Mouse (Mus musculus) midbrain, embryonic 11.5 days (tissue): ENCODE measurements around the gene Kantr. TPM values are rescaled to one million over a fixed set of nuclear protein-coding genes. Genes with fewer than 3 reads are reported as not detected.

Experiments
- ATAC-seq: fragments of 200-750 bp; cut with Nextera tagmentation; 2 replicates; pipeline ENCODE4 v1.8.0; 2017; ENCODE audit warnings: moderate TSS enrichment, moderate library complexity; ENCODE audit not compliant: low FRiP score
- DNase-seq: peaks from one replicate; pipeline ENCODE4 v3.0.0; 2015; ENCODE audit warnings: low spot score; ENCODE audit errors: missing footprints
- H3K27ac ChIP-seq: fragments of 300-500 bp; sonication (generic); 2 replicates; pipeline ENCODE4 v1.5.1; 2014; ENCODE audit warnings: low read depth, low read length
- H3K27me3 ChIP-seq: fragments of 300-500 bp; sonication (generic); 2 replicates; pipeline ENCODE4 v1.6.1; 2014; ENCODE audit warnings: mild to moderate bottlenecking, low read length, moderate library complexity, mixed read lengths; ENCODE audit not compliant: control insufficient read depth, insufficient read depth
- H3K36me3 ChIP-seq: fragments of 300-500 bp; sonication (generic); 2 replicates; pipeline ENCODE4 v1.6.1; 2014; ENCODE audit warnings: mild to moderate bottlenecking, low read length, moderate library complexity, mixed read lengths; ENCODE audit not compliant: control insufficient read depth, insufficient read depth
- H3K4me1 ChIP-seq: fragments of 300-500 bp; sonication (generic); 2 replicates; pipeline ENCODE4 v1.6.1; 2014; ENCODE audit warnings: low read length; ENCODE audit not compliant: control insufficient read depth, insufficient read depth
- H3K4me2 ChIP-seq: fragments of 300-500 bp; sonication (generic); 2 replicates; pipeline ENCODE4 v1.6.1; 2014; ENCODE audit warnings: mild to moderate bottlenecking, moderate library complexity
- H3K4me3 ChIP-seq: fragments of 300-500 bp; sonication (generic); 2 replicates; pipeline ENCODE4 v1.5.1; 2014; ENCODE audit warnings: low read depth, low read length
- H3K9ac ChIP-seq: fragments of 300-500 bp; sonication (generic); 2 replicates; pipeline ENCODE4 v1.6.1; 2014; ENCODE audit warnings: low read length
- H3K9me3 ChIP-seq: fragments of 300-500 bp; sonication (generic); 2 replicates; pipeline ENCODE4 v1.6.1; 2016; ENCODE audit warnings: low read length; ENCODE audit not compliant: control insufficient read depth
- WGBS: fragments of 180-500 bp; shearing (Covaris S2); extraction: QIAGEN DNeasy Blood & Tissue Kit; methylation state at CpG from one replicate; pipeline ENCODE4 v1.1.7; 2014; 5-methylcytosine and 5-hydroxymethylcytosine counted together
- polyA plus RNA-seq: library from polyadenylated mRNA; unstranded; fragments of >200 nt; fragmentation: Nextera tagmentation; extraction: Ambion mirVana; gene quantifications from 2 replicates; pipeline ENCODE4 v1.2.1, GENCODE M21; 2014

The Kantr gene
- polyA plus RNA-seq: 16.3 and 16.6 TPM in 2 replicates

- H3K4me3 ChIP-seq: peak within 1 kb of the TSS; percentile 53
- H3K4me2 ChIP-seq: peak within 1 kb of the TSS; percentile 54
- no peak within 1 kb of the TSS for H3K27ac ChIP-seq
- no peaks in the 10 kb centered on the region for H3K9me3 ChIP-seq
- H3K4me1 ChIP-seq: no peaks in the 10 kb centered on the region
- WGBS: 12% methylated on average over 27 of the region's 29 CpGs
- peak within 1 kb of the TSS; percentile 69 for H3K9ac ChIP-seq
- DNase-seq (peak; percentile 90), ATAC-seq (peak; percentile 99)
- H3K36me3 ChIP-seq: no peaks in the 10 kb centered on the region
- peaks cover 41% of the 10 kb centered on the region for H3K27me3 ChIP-seq
Measured at GRCm38 (mm10) chrX:152326996-152327688, at the start of gene Kantr. TSS of gene Kantr (minus strand) at chrX:152327495.

DNA sequence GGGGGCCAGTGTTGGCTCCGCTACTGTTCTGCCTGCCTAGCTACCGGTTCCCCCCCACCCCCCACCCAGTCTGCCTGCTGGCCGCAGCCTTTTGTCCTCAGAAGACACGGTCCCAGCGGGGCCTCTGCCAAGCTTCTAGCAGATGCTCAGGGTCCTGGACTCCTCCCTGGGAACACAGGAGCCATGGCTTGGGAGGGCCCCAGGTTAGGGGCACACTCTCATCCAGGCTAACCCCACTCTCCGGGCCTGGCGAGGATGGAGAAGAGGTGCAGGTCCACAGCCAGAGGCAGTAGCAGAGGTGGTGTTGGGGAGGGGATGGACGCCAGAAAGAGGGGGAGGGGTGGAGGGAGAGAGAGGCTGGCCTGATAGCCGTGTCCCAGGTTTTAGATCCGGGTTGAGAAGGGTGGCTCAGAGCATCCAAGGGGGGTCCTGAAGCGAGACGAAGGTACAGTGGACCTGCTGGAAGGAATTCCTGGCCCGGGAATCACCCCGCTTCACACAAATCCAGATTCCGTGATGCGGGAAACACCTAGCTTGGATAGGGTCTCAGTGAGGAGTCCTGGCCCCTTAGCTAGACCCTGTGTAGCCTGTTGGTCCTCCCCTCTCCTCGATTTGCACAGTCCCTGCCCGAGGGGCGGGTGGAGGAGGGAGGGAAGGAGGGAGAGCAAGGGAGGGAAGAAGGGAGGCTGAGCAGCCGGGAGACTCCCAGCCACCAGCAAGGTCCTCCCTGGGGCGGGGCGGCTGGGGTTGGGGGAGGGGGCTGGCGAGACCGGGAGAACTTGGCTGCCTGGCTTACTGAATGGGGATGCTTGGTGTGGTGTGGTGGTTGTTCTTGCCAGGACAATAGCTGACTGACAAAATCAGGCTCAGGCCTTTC is 41.3 kb upstream of the Kantr start, which contains the start of gene Gpr173:
Gene Gpr173, minus strand, starts transcription at position 308 of the 877 bp plus-strand sequence.
- H3K4me2 ChIP-seq: peak within 1 kb of the TSS; percentile 53
- H3K9ac ChIP-seq: peak within 1 kb of the TSS; percentile 74
- H3K27ac ChIP-seq: peak within 1 kb of the TSS; percentile 28
- ATAC-seq (peak; percentile 98), DNase-seq (peak; percentile 95)
- H3K4me3 ChIP-seq: peak within 1 kb of the TSS; percentile 58
- H3K27me3 ChIP-seq: peaks cover 50% of the 10 kb centered on the region
- WGBS: 15% methylated on average over 21 of the region's 24 CpGs
- H3K4me1 ChIP-seq: peaks cover 2% of the 10 kb centered on the region; the same call in 1 of the 2 replicates
- H3K36me3 ChIP-seq: no peaks in the 10 kb centered on the region
- no peaks in the 10 kb centered on the region for H3K9me3 ChIP-seq

DNA sequence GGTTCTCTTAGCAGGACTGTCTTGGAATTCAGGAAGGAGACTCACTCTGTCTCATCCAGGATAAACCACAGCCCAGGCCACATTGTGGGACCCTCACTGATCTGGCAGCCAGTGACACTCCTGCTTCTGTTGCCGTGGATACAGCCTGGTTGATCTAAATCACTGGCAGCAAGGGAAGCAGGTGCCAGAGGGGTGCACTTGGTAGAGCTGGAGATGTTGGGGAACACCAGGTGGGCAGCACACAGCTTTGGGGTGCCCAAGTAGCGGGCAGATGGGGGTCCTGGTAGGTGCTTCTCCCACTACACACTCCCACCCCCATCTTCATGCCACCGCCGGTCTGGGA is 40.7 kb upstream of the Kantr start:
- Histone ChIP-seq H3K4me1 (peaks cover 2% of the 10 kb centered on the region; the same call in 1 of the 2 replicates), H3K4me3 (peak overlapping the region; percentile 58), H3K27ac (peak overlapping the region; percentile 28; the same call in 1 of the 2 replicates), H3K9me3 (no peaks in the 10 kb centered on the region), H3K27me3 (peaks cover 49% of the 10 kb centered on the region), H3K4me2 (peak overlapping the region; percentile 53), H3K36me3 (no peaks in the 10 kb centered on the region), H3K9ac (peak overlapping the region; percentile 74)
- WGBS: 26% methylated on average over 3 of the region's 4 CpGs
- DNase-seq (no peak), ATAC-seq (peak; percentile 57)

GRCm38 (mm10) chrX:152366418-152366817 is 39.1 kb upstream of the Kantr start:
- no peak for ATAC-seq
- H3K27me3 ChIP-seq: peaks cover 45% of the 10 kb centered on the region
- H3K27ac ChIP-seq: no peak overlapping the region
- H3K36me3 ChIP-seq: no peaks in the 10 kb centered on the region
- H3K9ac ChIP-seq: no peak overlapping the region
- H3K4me2 ChIP-seq: peak overlapping the region; percentile 53; the same call in 1 of the 2 replicates
- WGBS: 48% methylated on average over 2 of the region's 2 CpGs
- H3K9me3 ChIP-seq: no peaks in the 10 kb centered on the region
- no peak overlapping the region for H3K4me3 ChIP-seq
- DNase-seq: no peak
- peaks cover 2% of the 10 kb centered on the region; the same call in 1 of the 2 replicates for H3K4me1 ChIP-seq

- DNase-seq: peak; percentile 87
- peaks cover 30% of the 10 kb centered on the region for H3K27me3 ChIP-seq
Measured at GRCm38 (mm10) chrX:152352553-152353153, 25.4 kb upstream of the Kantr start.

GRCm38 (mm10) chrX:152347041-152347440 is 19.7 kb upstream of the Kantr start:
- ATAC-seq: no peak
- WGBS: 94% methylated on average over 14 of the region's 14 CpGs
- H3K4me3 ChIP-seq: no peak overlapping the region
- H3K9ac ChIP-seq: no peak overlapping the region
- peaks cover 55% of the 10 kb centered on the region for H3K27me3 ChIP-seq
- H3K4me2 ChIP-seq: no peak overlapping the region
- no peaks in the 10 kb centered on the region for H3K9me3 ChIP-seq
- DNase-seq: no peak
- no peaks in the 10 kb centered on the region for H3K36me3 ChIP-seq
- H3K4me1 ChIP-seq: no peaks in the 10 kb centered on the region
- H3K27ac ChIP-seq: no peak overlapping the region

More at GRCm38 (mm10) chrX:152352553-152353153, 25.4 kb upstream of the Kantr start:
- H3K27ac ChIP-seq: no peak overlapping the region
- no peak overlapping the region for H3K9ac ChIP-seq
- no peaks in the 10 kb centered on the region for H3K9me3 ChIP-seq
- peak; percentile 78 for ATAC-seq
- no peak overlapping the region for H3K4me3 ChIP-seq
- no peaks in the 10 kb centered on the region for H3K4me1 ChIP-seq
- no peak overlapping the region for H3K4me2 ChIP-seq
- WGBS: 27% methylated on average over 5 of the region's 5 CpGs
- H3K36me3 ChIP-seq: no peaks in the 10 kb centered on the region

DNA sequence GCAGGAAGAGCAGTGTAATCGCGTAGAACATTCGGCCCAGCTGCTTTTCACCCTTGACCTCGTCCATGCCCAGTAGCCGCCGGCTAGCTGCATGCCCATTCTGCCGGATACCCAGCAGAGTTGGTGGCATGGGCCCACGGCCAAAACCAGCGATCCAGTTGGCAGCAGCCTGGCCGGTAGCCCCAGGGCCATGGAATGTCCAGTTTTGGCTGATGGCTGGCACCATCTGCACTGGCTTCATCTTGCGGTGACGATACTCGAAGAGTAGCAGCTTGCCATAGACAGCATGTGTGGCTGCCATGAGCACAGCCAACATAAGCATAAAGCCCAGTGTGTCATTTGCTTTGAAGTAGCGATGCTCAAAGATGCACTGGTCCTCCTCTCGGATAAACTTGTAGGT is 19.3 kb upstream of the Kantr start:
- Histone ChIP-seq H3K9me3 (no peaks in the 10 kb centered on the region), H3K4me2 (no peak overlapping the region), H3K36me3 (no peaks in the 10 kb centered on the region), H3K27me3 (peaks cover 58% of the 10 kb centered on the region), H3K4me1 (no peaks in the 10 kb centered on the region), H3K27ac (no peak overlapping the region), H3K9ac (no peak overlapping the region), H3K4me3 (no peak overlapping the region)
- ATAC-seq (no peak), DNase-seq (no peak)
- WGBS: 91% methylated on average over 15 of the region's 15 CpGs

DNA sequence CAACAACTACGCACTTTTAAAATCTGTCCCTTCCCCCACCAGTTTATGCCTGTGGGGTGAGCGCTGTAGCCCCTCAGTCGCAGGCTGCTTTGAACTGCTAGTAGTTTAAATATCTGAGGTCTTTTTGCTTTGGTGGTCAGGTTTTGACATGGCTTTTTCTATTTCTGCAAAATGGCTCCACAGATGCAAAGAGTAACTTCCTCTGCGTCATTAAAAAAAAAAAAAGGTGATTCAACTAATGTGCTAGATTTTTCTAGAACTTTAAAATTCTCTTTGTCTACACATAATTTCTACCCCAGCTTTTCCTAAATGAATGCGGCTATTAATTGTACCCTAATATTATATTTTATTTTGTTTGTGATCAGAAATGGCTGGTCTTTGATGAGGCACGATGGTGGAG is 15.6 kb upstream of the Kantr start:
- Histone ChIP-seq H3K9me3 (no peaks in the 10 kb centered on the region), H3K27me3 (peaks cover 65% of the 10 kb centered on the region), H3K27ac (peak overlapping the region; percentile 61), H3K36me3 (no peaks in the 10 kb centered on the region; the same call in 1 of the 2 replicates), H3K4me3 (peak overlapping the region; percentile 62; the same call in 1 of the 2 replicates), H3K9ac (peak overlapping the region; percentile 39; the same call in 1 of the 2 replicates), H3K4me1 (peaks cover 1% of the 10 kb centered on the region; the same call in 1 of the 2 replicates), H3K4me2 (peak overlapping the region; percentile 39)
- ATAC-seq (no peak), DNase-seq (no peak)
- 47% methylated on average over 6 of the region's 6 CpGs for WGBS
